Mouse (Mus musculus): ENCODE results near the gene Zp1. TPM values are rescaled to one million over a fixed set of nuclear protein-coding genes. Genes with fewer than 3 reads are reported as not detected.

Zp1 gene
- total RNA-seq, 1 experiment from 2014 or later, result not detected

Other genes starting within 250 kb of the Zp1 start
- not detected in 2 replicates for gene Pga5, start 242.6 kb downstream of the Zp1 start, total RNA-seq (2017)
- 11.7 and 13.9 TPM in 2 replicates for gene Vps37c, start 231.9 kb downstream of the Zp1 start, total RNA-seq (2017)
- gene Cd5, start 181.6 kb downstream of the Zp1 start, total RNA-seq (2017), result 1.1 and 4.5 TPM in 2 replicates
- 1.6 and 3.4 TPM in 2 replicates for gene Cd6, start 90.6 kb downstream of the Zp1 start, total RNA-seq (2017)
- 0.94 and 9.2 TPM in 2 replicates for gene Slc15a3, start 80.9 kb downstream of the Zp1 start, total RNA-seq (2017)
- gene Tmem132a, start 50.7 kb downstream of the Zp1 start, total RNA-seq (2017), result 0.40 and 4.1 TPM in 2 replicates
- 17.5 and 20.7 TPM in 2 replicates for gene Tmem109, start 38.6 kb downstream of the Zp1 start, total RNA-seq (2017)
- gene Prpf19, start 25.4 kb downstream of the Zp1 start, total RNA-seq (2017), result 109 and 145 TPM in 2 replicates
- gene Ptgdr2, start 16.5 kb upstream of the Zp1 start, total RNA-seq (2017), result 0.10 and 0.75 TPM in 2 replicates
- 20.8 and 23.7 TPM in 2 replicates for gene Ccdc86, start 28.6 kb upstream of the Zp1 start, total RNA-seq (2017)
- gene Ms4a10, start 54.0 kb upstream of the Zp1 start, total RNA-seq (2017), result not detected in 2 replicates
- not detected in 2 replicates for gene Ms4a15, start 72.6 kb upstream of the Zp1 start, total RNA-seq (2017)
- not detected in 2 replicates for gene Ms4a18, start 97.4 kb upstream of the Zp1 start, total RNA-seq (2017)
- gene Ms4a8a, start 160.5 kb upstream of the Zp1 start, total RNA-seq (2017), result 0.55 TPM in 1 of 2 replicates, not detected in the other
- gene 1700017D01Rik, start 210.2 kb upstream of the Zp1 start, total RNA-seq (2017), result not detected in 2 replicates
- gene 1700025F22Rik, start 244.7 kb upstream of the Zp1 start, total RNA-seq (2017), result not detected in 2 replicates